Mouse (Mus musculus) cerebellum, adult 2 months (tissue): ENCODE data around the gene Slc9c1. TPM values are rescaled to one million over a fixed set of nuclear protein-coding genes. Genes with fewer than 3 reads are reported as not detected.
"Not testable (repeated sequence)": the region's sequence is repeated elsewhere in the genome, so short reads cannot be mapped to it uniquely, and the experiment has no call there.

Source experiments
- DNase-seq, 2 experiments: peaks; one replicate each; pipeline ENCODE4 v3.0.0; 2021
- H3K27ac ChIP-seq: fragments of 200-500 bp; 2 replicates; pipeline ENCODE4 v1.5.1; 2012; ENCODE audit warnings: low read length, control low read depth, inconsistent platforms; ENCODE audit not compliant: insufficient read depth
- H3K27me3 ChIP-seq: fragments of 200-500 bp; 2 replicates; pipeline ENCODE4 v1.6.1; 2012; ENCODE audit warnings: inconsistent platforms, mild to moderate bottlenecking, low read length, moderate library complexity; ENCODE audit not compliant: control insufficient read depth, insufficient read depth
- H3K4me1 ChIP-seq: fragments of 200-500 bp; 2 replicates; pipeline ENCODE4 v1.6.1; 2011; ENCODE audit warnings: low read length; ENCODE audit not compliant: control insufficient read depth, insufficient read depth
- H3K4me3 ChIP-seq: fragments of 200-500 bp; replicated peaks from 2 replicates; pipeline ENCODE3; 2011; ENCODE audit warnings: mild to moderate bottlenecking, low read depth, low read length, control low read depth; ENCODE audit not compliant: insufficient read depth
- CTCF ChIP-seq: fragments of 200-500 bp; IDR thresholded peaks from 2 replicates; pipeline ENCODE4 v1.5.1; 2011; ENCODE audit warnings: low read depth, mild to moderate bottlenecking, control low read depth, low read length, moderate library complexity, borderline replicate concordance; ENCODE audit not compliant: insufficient read depth
- POLR2A ChIP-seq: fragments of 200-500 bp; IDR thresholded peaks from 2 replicates; pipeline ENCODE4 v1.6.1; 2011; ENCODE audit warnings: low read length, control low read depth, borderline replicate concordance; ENCODE audit not compliant: insufficient read depth
- WGBS: fragments of 180-500 bp; shearing (Covaris S2); methylation state at CpG from one replicate; pipeline ENCODE4 v1.1.7; 2018; 5-methylcytosine and 5-hydroxymethylcytosine counted together
- polyA plus RNA-seq: library from polyadenylated mRNA; depleted of rRNA; stranded (reverse); fragments of >200 nt; gene quantifications from 2 replicates; pipeline ENCODE4 v1.2.3, GENCODE M21; 2012; rRNA removed

Gene Slc9c1
- not detected in 2 replicates for polyA plus RNA-seq

GRCm38 (mm10) chr16:45535009-45535408 is at the start of gene Slc9c1:
TSS of gene Slc9c1 (plus strand) at chr16:45535309.
- DNase-seq, result no peak
- H3K4me1 ChIP-seq, result no peaks in the 10 kb centered on the region
- no peaks in the 10 kb centered on the region for H3K27me3 ChIP-seq
- no peak within 1 kb of the TSS for H3K27ac ChIP-seq
- TF ChIP-seq POLR2A (no peak), CTCF (no peak)
- 93% methylated on average over 5 of the region's 5 CpGs for WGBS
- no peak within 1 kb of the TSS for H3K4me3 ChIP-seq

GRCm38 (mm10) chr16:45492927-45493326 is 42.2 kb upstream of the Slc9c1 start, which contains the start of gene Gm609:
TSS of gene Gm609 (minus strand) at chr16:45492969.
- H3K4me3 ChIP-seq, result no peak within 1 kb of the TSS
- H3K4me1 ChIP-seq, result no peaks in the 10 kb centered on the region
- WGBS, result 82% methylated on average over 5 of the region's 5 CpGs
- no peak for DNase-seq
- H3K27ac ChIP-seq, result no peak within 1 kb of the TSS
- TF ChIP-seq POLR2A, result no peak
- no peak for TF ChIP-seq CTCF
- no peaks in the 10 kb centered on the region for H3K27me3 ChIP-seq

GRCm38 (mm10) chr16:45495326-45495725 is 39.8 kb upstream of the Slc9c1 start:
- no peaks in the 10 kb centered on the region for H3K4me1 ChIP-seq
- 74% methylated on average over 1 of the region's 1 CpGs for WGBS
- H3K27me3 ChIP-seq, result no peaks in the 10 kb centered on the region
- no peak overlapping the region for H3K4me3 ChIP-seq
- no peak overlapping the region for H3K27ac ChIP-seq
- DNase-seq, result no peak
- TF ChIP-seq POLR2A (no peak), CTCF (no peak)

- no peak for TF ChIP-seq POLR2A
- TF ChIP-seq CTCF, result no peak
- DNase-seq, result no peak
- Histone ChIP-seq H3K4me1 (no peaks in the 10 kb centered on the region), H3K27ac (no peak overlapping the region), H3K27me3 (no peaks in the 10 kb centered on the region), H3K4me3 (no peak overlapping the region)
- WGBS, result 82% methylated on average over 5 of the region's 5 CpGs
Measured at GRCm38 (mm10) chr16:45525551-45525950, 9.6 kb upstream of the Slc9c1 start.

GRCm38 (mm10) chr16:45531950-45532349 is 3.2 kb upstream of the Slc9c1 start, which contains the start of gene Gm17783:
TSS of gene Gm17783 (minus strand) at chr16:45532050.
- WGBS, result 85% methylated on average over 4 of the region's 4 CpGs
- no peak for TF ChIP-seq CTCF
- TF ChIP-seq POLR2A, result no peak
- Histone ChIP-seq H3K27me3 (no peaks in the 10 kb centered on the region), H3K4me3 (no peak within 1 kb of the TSS), H3K27ac (no peak within 1 kb of the TSS), H3K4me1 (no peaks in the 10 kb centered on the region)
- DNase-seq, result no peak

GRCm38 (mm10) chr16:45538342-45538741 is 3.2 kb downstream of the Slc9c1 start:
- not testable (repeated sequence) for H3K27me3 ChIP-seq, DNase-seq, H3K4me1 ChIP-seq, H3K27ac ChIP-seq, H3K4me3 ChIP-seq
- WGBS, result 76% methylated on average over 1 of the region's 1 CpGs

- H3K4me3 ChIP-seq, result no peak overlapping the region
- H3K27ac ChIP-seq, result no peak overlapping the region
- H3K4me1 ChIP-seq, result no peaks in the 10 kb centered on the region
- no peak for TF ChIP-seq CTCF
- no peak for TF ChIP-seq POLR2A
- DNase-seq, result no peak
- no peaks in the 10 kb centered on the region for H3K27me3 ChIP-seq
Measured at GRCm38 (mm10) chr16:45542108-45542507, 7.0 kb downstream of the Slc9c1 start.

- Histone ChIP-seq H3K27me3 (no peaks in the 10 kb centered on the region), H3K27ac (no peak overlapping the region), H3K4me3 (no peak overlapping the region), H3K4me1 (no peaks in the 10 kb centered on the region)
- no peak for DNase-seq
- 91% methylated on average over 3 of the region's 3 CpGs for WGBS
- TF ChIP-seq CTCF (no peak), POLR2A (no peak)
Measured at GRCm38 (mm10) chr16:45544341-45544740, 9.2 kb downstream of the Slc9c1 start.

DNA sequence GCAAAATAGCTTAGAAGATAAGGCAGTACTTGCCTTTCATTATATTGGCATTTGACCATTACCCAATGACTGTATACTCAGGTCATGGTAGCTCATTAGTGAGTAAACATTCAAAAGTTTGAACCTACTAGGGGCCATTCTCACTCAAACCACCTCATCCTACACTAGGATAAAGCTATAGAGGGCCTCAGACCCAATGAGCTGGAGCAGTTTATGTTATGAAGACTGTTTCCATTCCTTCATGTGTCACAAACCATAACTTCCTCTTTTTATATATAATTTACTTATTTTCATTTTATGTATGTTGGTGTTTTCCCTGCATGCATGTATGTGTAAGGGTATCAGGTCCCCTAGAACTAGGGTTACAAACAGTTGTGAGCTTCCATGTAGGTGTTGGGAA is 12.9 kb downstream of the Slc9c1 start:
- Histone ChIP-seq H3K4me3 (no peak overlapping the region), H3K4me1 (no peaks in the 10 kb centered on the region), H3K27me3 (no peaks in the 10 kb centered on the region), H3K27ac (no peak overlapping the region)
- DNase-seq, result no peak
- no peak for TF ChIP-seq CTCF
- TF ChIP-seq POLR2A, result no peak
